In genomic region chr5:102206456-102206855, GRCm38 (mm10) we compare ENCODE assay signal across 12 mouse cellular contexts.
DNase-seq lines count a peak whose midpoint lies in the region; ATAC-seq lines count a peak whose summit lies in the region.
"Had no signal": no experiment of that assay in that cellular context is flagged by ENCODE, and none has a peak within 500 bp of the region (broad histone marks: within the 10 kb centered on the region; RNA-seq: fewer than 3 reads in every experiment).

No protein-coding gene starts in this region.

- intact Hi-C loops in heart, postnatal 10 days (cut with DNase I), result loop anchor here (5.0 kb wide), 1 partner anchor 666 kb away; no protein-coding TSS in a partner anchor

- peak overlapping the region; percentile 53 for H3K4me2 ChIP-seq in heart, embryonic 14.5 days (ENCODE audit: low read length)
- peak overlapping the region; percentile 45 for H3K4me2 ChIP-seq in intestine, embryonic 14.5 days (ENCODE audit: low read length)
- no peak overlapping the region for H3K4me2 ChIP-seq in intestine, embryonic 16.5 days (ENCODE audit: low read depth, low read length)
- peak overlapping the region; percentile 48 for H3K4me2 ChIP-seq in neural tube, embryonic 13.5 days

- ATAC-seq in heart, embryonic 14.5 days (ENCODE audit: insufficient number of reproducible peaks, insufficient read depth, low FRiP score, low read depth), result no peak
- no peak for ATAC-seq in intestine, embryonic 14.5 days (replicated peaks; ENCODE audit: low FRiP score, low TSS enrichment, low read depth)
- ATAC-seq in intestine, embryonic 16.5 days, result no peak
- no peak for ATAC-seq in neural tube, embryonic 13.5 days (ENCODE audit: low read depth)

- H3K9ac ChIP-seq in heart, embryonic 14.5 days (ENCODE audit: low read length), result no peak overlapping the region
- H3K9ac ChIP-seq in intestine, embryonic 14.5 days (ENCODE audit: low read length), result no peak overlapping the region
- H3K9ac ChIP-seq in intestine, embryonic 16.5 days (ENCODE audit: low read depth, low read length), result no peak overlapping the region
- no peak overlapping the region for H3K9ac ChIP-seq in neural tube, embryonic 13.5 days
- H3K9ac ChIP-seq: limb, embryonic 15.5 days; liver, embryonic 14.5 days had no signal

- H3K27me3 ChIP-seq in heart, embryonic 14.5 days (ENCODE audit: control insufficient read depth, insufficient read depth, low read length), result peaks cover 4% of the 10 kb centered on the region; the same call in 1 of the 2 replicates
- H3K27me3 ChIP-seq in intestine, embryonic 14.5 days (replicated peaks; ENCODE audit: control insufficient read depth, insufficient read depth, low read length), result no peaks in the 10 kb centered on the region
- H3K27me3 ChIP-seq in intestine, embryonic 16.5 days (replicated peaks; ENCODE audit: control insufficient read depth, insufficient read depth, low read length), result no peaks in the 10 kb centered on the region
- no peaks in the 10 kb centered on the region for H3K27me3 ChIP-seq in neural tube, embryonic 13.5 days
- H3K27me3 ChIP-seq: limb, embryonic 15.5 days had no signal

- DNase-seq in heart, postnatal 10 days, result no peak
- DNase-seq in intestine, embryonic 14.5 days (ENCODE audit: low spot score), result no peak
- no peak for DNase-seq in neural tube, embryonic 10.5 days (ENCODE audit: extremely low spot score, low spot score)
- no peak for DNase-seq in adrenal gland, postnatal 25 days

- no peak overlapping the region for H3K27ac ChIP-seq in heart, embryonic 14.5 days (replicated peaks in 1 of 2; ENCODE audit: control insufficient read depth in 1 of 2, insufficient read depth in 1 of 2, low read depth in 2 of 2, low read length in 2 of 2)
- no peak overlapping the region for H3K27ac ChIP-seq in intestine, embryonic 14.5 days (ENCODE audit: low read depth)
- no peak overlapping the region for H3K27ac ChIP-seq in intestine, embryonic 16.5 days (ENCODE audit: low read length)
- H3K27ac ChIP-seq in neural tube, embryonic 13.5 days (replicated peaks), result no peak overlapping the region
- H3K27ac ChIP-seq: limb, embryonic 10.5 days; limb, embryonic 15.5 days; liver, embryonic 14.5 days; macrophage had no signal

- no peaks in the 10 kb centered on the region for H3K36me3 ChIP-seq in heart, embryonic 14.5 days (ENCODE audit: control insufficient read depth, insufficient read depth, low read length)
- no peaks in the 10 kb centered on the region for H3K36me3 ChIP-seq in intestine, embryonic 14.5 days (ENCODE audit: control insufficient read depth, insufficient read depth, low read length)
- H3K36me3 ChIP-seq in intestine, embryonic 16.5 days (ENCODE audit: control insufficient read depth, insufficient read depth, low read length), result no peaks in the 10 kb centered on the region
- no peaks in the 10 kb centered on the region for H3K36me3 ChIP-seq in neural tube, embryonic 13.5 days
- H3K36me3 ChIP-seq: limb, embryonic 10.5 days; limb, embryonic 15.5 days had no signal

- H3K9me3 ChIP-seq in heart, embryonic 14.5 days (ENCODE audit: control insufficient read depth, low read length), result no peaks in the 10 kb centered on the region
- no peaks in the 10 kb centered on the region for H3K9me3 ChIP-seq in intestine, embryonic 14.5 days (ENCODE audit: control insufficient read depth, low read length)
- H3K9me3 ChIP-seq in intestine, embryonic 16.5 days (ENCODE audit: control insufficient read depth, low read length), result 0 out of 2 replicates have a peak, but pooled peaks cover 3% of the 10 kb centered on the region
- H3K9me3 ChIP-seq in neural tube, embryonic 13.5 days, result no peaks in the 10 kb centered on the region
- H3K9me3 ChIP-seq: limb, embryonic 10.5 days; limb, embryonic 15.5 days had no signal

- H3K4me3 ChIP-seq in heart, embryonic 14.5 days (ENCODE audit: control insufficient read depth in 1 of 2, insufficient read depth in 1 of 2, low read depth in 1 of 2, low read length in 2 of 2), result 0 out of 4 replicates have a peak overlapping the region, but pooled peaks of 1 of the 2 experiments have one; percentile 10
- no peak overlapping the region for H3K4me3 ChIP-seq in intestine, embryonic 14.5 days (ENCODE audit: low read depth, low read length)
- H3K4me3 ChIP-seq in intestine, embryonic 16.5 days (ENCODE audit: low read length), result no peak overlapping the region
- no peak overlapping the region for H3K4me3 ChIP-seq in neural tube, embryonic 13.5 days
- H3K4me3 ChIP-seq: limb, embryonic 15.5 days; myocyte had no signal

- WGBS in heart, embryonic 14.5 days, result 49% methylated on average over 4 of the region's 4 CpGs
- 49% methylated on average over 4 of the region's 4 CpGs for WGBS in intestine, embryonic 14.5 days
- 48% methylated on average over 4 of the region's 4 CpGs for WGBS in intestine, embryonic 16.5 days
- 54% methylated on average over 4 of the region's 4 CpGs for WGBS in neural tube, embryonic 13.5 days

- no peaks in the 10 kb centered on the region; a peak in 1 of 4 replicates for H3K4me1 ChIP-seq in heart, embryonic 14.5 days (ENCODE audit: control insufficient read depth in 2 of 2, insufficient read depth in 2 of 2, low read length in 2 of 2)
- no peaks in the 10 kb centered on the region for H3K4me1 ChIP-seq in intestine, embryonic 14.5 days (replicated peaks; ENCODE audit: control insufficient read depth, insufficient read depth, low read length)
- H3K4me1 ChIP-seq in intestine, embryonic 16.5 days (ENCODE audit: control insufficient read depth, insufficient read depth, low read length), result no peaks in the 10 kb centered on the region
- H3K4me1 ChIP-seq in neural tube, embryonic 13.5 days (replicated peaks), result no peaks in the 10 kb centered on the region
- H3K4me1 ChIP-seq: limb, embryonic 10.5 days; limb, embryonic 15.5 days had no signal
